Mouse (Mus musculus) gastrocnemius, adult 2 months (tissue): ENCODE measurements around the gene Scaf4. TPM values are rescaled to one million over a fixed set of nuclear protein-coding genes. Genes with fewer than 3 reads are reported as not detected.
"Not testable (repeated sequence)": the region's sequence is repeated elsewhere in the genome, so short reads cannot be mapped to it uniquely, and the experiment has no call there.

Experiments
- DNase-seq: peaks from one replicate; pipeline ENCODE4 v3.0.0; 2022
- H3K27ac ChIP-seq: fragments of 200-600 bp; 2 replicates; pipeline ENCODE4 v1.8.1; 2022; ENCODE audit warnings: mild to moderate bottlenecking
- H3K4me3 ChIP-seq: fragments of 200-600 bp; 2 replicates; pipeline ENCODE4 v1.8.1; 2022; ENCODE audit warnings: mild to moderate bottlenecking, moderate library complexity
- CTCF ChIP-seq: fragments of 200-600 bp; IDR thresholded peaks from 2 replicates; pipeline ENCODE4 v1.8.1; 2022; ENCODE audit warnings: antibody characterized with exemption, mild to moderate bottlenecking, moderate library complexity
- intact Hi-C: fragments of 180-260 bp; cut with DNase I; formaldehyde crosslinking; loops from one replicate; pipeline ENCODE4 v1.15.1; 2025
- total RNA-seq, 2 experiments: library from RNA; stranded (reverse); gene quantifications; 2 replicates each; pipeline ENCODE4 v1.2.3; 2021

Scaf4 gene
- total RNA-seq, 2 experiments from 2014 or later = 19.4 to 20.3 TPM

DNA sequence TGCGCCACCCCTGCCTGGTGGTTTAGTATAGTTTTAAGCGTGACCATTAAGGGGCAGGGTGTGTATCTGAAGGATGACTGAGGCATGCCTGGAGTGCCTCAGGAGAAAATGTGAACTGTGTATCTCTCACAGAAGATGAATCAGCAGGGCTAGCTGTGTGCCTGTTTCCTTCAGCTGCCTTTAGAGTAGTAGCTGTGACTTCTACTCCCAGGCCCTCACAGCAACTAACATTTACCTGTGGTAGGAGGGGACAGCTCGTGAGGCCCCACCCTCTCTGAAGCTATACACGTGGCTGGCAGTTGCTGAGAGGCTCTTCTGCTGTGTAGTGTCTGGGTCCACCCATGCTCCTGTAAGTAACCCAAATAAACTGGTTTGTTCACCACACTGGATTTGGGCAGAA, 66.4 kb downstream of the Scaf4 start:
- intact Hi-C loops = no loop called here
- Histone ChIP-seq H3K27ac (no peak overlapping the region), H3K4me3 (no peak overlapping the region)
- no peak for DNase-seq
- TF ChIP-seq CTCF = no peak

DNA sequence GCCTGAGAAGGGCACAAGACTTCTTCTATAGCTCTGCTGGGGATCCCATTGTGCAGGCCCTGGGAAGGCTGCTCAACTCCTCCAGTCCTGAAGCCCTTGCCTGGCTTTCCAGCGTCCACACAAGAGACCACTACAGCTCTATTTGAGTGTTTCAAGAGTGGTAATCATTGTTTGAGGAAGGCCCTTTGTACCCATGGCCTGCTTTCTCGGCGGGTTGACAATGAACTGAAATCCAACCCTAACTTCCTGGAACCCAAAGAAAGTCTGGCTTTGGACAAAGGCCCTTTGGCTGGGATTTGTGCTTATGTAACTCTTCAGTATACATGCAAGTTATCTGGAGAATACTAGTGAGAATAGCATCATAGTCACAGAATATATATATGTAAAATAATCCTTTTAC, 66.9 kb downstream of the Scaf4 start:
- DNase-seq = no peak
- intact Hi-C loops = no loop called here
- no peak overlapping the region for H3K27ac ChIP-seq
- no peak for TF ChIP-seq CTCF
- no peak overlapping the region for H3K4me3 ChIP-seq

DNA sequence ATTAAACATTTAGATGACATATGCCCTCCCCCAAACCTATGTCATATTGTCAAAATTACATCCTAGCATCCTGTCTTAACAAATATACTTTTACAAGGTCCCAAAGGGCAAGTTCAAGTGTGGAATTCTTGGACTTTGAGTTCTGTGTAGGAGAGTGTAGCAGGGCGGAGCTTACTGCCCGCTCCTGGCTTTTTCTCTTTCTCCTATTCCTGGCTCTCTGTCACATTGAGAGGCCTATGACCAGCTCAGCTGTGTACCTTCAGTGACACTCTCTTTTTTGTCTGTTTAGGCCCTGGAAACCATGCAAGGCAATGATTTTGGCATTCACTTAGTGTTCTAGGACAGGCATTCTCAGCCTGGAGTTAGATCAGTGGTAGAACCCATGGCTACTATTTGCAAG, 67.9 kb downstream of the Scaf4 start:
- Histone ChIP-seq H3K4me3 (no peak overlapping the region), H3K27ac (no peak overlapping the region)
- TF ChIP-seq CTCF = no peak
- intact Hi-C loops = no loop called here
- DNase-seq = no peak

DNA sequence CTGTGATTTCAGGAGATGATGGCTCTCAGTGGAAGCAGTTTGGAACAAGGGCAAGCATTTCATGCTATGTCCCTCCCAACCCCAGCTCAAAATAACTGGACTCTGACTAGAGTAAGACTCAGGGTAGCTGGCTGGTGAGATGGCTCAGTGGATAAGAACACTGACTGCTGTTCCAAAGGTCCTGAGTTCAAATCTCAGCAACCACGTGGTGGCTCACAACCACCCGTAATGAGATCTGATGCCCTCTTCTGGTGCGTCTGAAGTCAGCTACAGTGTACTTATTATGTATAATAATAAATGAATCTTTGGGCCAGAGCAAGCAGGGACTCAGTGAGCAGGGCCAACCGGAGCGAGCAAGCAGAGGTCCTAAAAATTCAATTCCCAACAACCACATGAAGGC, 68.4 kb downstream of the Scaf4 start:
- intact Hi-C loops, H3K27ac ChIP-seq, DNase-seq, H3K4me3 ChIP-seq: not testable (repeated sequence)

DNA sequence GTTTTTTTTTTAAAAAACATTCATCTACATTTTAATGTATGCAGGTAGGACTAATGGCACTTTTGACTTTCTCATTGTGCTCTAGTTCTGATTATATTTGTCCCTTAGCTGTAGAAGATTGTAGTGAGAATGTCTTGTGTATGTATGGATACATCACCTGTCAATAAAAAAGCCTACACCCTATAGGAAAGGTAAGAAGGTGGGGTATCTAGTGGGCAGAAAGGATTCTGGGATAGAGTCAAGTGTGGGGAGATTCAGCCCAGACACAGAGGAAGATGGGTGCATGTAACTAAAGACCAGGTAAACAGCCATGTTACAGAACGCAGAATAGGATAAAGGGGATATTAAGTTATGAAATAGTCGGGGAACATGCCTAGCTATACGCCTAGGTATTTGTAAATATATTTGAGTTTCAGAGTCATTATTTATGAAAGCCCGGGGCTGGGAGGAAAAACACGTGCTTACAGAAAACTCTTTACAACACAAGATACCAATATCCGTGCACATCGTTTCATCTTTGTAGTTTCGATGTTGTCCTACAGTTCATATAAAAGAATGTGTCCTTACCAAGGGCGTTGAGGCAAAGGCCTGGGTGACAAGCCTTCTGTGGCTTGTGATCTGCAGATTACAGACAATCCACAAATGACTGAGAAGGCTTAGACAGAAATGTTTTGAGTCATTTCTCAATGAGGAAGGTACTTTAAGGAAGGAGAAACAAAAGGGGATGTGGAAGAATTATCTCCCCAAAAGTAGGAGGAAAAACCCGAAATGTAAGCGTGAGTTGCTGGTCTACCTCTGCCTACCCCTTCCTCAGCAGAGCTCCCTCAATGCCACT, 69.4 kb downstream of the Scaf4 start:
- DNase-seq = no peak
- Histone ChIP-seq H3K27ac (no peak overlapping the region), H3K4me3 (no peak overlapping the region)
- intact Hi-C loops = no loop called here
- no peak for TF ChIP-seq CTCF

DNA sequence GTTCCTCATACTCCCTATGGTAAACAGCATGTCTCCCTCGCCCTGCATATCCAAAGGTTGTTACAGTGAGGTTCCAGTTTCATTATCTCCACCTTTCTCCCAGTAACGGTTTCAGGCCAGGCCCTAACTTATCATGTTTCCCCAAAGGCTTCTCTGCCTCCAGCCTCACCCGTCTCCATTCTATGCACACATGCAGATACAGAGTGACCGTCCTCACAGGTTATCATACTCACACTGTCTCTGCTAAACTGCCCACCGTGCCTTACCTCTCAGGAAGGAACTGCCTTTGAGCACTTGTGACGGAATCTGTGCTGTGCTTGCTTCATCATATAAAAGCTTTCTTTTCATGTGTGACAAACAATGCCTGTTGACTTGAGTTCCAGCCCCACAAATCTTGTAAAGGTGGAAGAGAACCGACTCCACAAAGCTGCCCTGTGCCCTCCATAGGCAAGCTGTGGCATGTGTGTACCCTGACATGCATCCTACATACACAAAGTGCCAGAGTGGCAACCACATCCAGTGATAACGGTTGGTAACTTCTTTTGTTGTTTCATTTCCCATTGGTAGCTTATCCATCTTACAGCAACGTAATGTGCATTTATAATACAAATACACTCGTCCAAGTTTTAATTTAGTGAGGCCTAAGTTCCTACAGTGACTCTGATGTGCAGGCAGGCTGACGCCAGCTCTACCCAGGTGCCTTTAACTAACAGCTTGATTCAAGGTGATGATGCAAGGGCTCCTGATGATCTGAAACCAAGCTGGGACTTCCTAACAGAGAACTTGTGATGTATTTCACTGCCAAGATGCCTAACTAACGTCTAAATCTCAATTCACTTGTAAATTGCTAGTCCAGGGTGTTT, 70.6 kb downstream of the Scaf4 start:
- Histone ChIP-seq H3K4me3 (no peak overlapping the region), H3K27ac (no peak overlapping the region)
- TF ChIP-seq CTCF = no peak
- intact Hi-C loops = no loop called here
- DNase-seq = no peak

DNA sequence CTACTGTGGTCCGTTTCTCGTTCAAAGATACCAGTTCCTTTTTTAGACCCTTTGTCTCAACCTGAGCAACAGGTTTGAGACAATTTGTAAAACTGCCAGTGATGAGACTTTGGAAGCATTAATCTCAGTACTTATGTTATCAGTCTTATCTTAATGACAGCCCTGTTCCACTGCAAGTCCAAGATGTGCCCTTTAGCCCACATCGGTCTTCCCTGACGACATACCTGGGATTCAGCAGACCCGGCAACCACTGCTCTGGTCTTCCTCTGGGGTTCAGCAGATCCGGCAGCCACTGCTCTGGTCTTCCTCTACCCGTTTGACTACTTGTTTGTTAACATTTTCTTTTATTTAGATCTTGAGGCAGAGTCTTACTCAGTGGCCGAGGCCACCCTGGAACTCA, 72.5 kb downstream of the Scaf4 start:
- no peak for TF ChIP-seq CTCF
- intact Hi-C loops = no loop called here
- H3K27ac ChIP-seq = no peak overlapping the region

DNA sequence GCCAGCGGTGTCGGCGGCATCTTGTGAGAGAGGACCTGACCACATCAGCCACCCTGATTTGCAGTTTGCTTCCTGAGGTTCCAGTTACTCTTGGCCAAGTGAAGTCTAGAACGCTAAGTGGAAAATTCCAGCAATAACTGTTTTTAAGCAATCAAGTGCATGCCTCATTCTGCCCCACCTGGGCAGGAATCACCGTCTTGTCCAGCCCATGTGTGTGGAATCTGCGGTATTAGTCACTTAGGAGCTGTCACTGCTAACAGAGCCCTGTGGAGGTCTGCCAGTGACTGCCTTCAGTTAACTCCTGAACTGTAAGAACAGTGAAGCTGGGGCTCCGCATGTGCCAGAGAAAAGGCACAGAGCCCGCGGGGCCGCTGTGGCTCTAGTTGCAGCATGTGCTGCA, 73.6 kb downstream of the Scaf4 start:
- H3K4me3 ChIP-seq = no peak overlapping the region
- DNase-seq = no peak
- intact Hi-C loops = no loop called here
- H3K27ac ChIP-seq = no peak overlapping the region
- no peak for TF ChIP-seq CTCF

More for the DNA sequence above, 72.5 kb downstream of the Scaf4 start:
- DNase-seq = no peak
- no peak overlapping the region for H3K4me3 ChIP-seq

DNA sequence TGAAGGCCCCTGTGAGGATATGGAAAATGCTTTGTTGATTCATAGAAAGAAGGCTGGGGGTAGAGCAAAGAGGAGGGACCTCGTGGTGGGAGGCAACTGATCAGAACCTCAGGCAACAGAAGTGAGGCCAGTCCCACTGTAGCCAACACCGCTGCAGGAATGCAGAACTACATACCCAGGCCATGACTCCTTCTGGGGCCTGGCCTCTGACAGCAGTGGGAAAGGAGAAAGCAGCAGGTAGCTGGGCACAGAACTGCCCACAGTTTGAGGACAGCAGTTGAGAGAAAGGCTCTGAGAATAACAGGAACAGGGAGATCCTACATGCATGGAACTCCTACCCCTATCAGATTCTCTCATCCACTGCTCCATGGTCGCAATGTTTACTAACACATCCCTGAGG, 75.3 kb downstream of the Scaf4 start:
- TF ChIP-seq CTCF = no peak
- H3K4me3 ChIP-seq = no peak overlapping the region
- no peak overlapping the region for H3K27ac ChIP-seq
- intact Hi-C loops = no loop called here
- no peak for DNase-seq

DNA sequence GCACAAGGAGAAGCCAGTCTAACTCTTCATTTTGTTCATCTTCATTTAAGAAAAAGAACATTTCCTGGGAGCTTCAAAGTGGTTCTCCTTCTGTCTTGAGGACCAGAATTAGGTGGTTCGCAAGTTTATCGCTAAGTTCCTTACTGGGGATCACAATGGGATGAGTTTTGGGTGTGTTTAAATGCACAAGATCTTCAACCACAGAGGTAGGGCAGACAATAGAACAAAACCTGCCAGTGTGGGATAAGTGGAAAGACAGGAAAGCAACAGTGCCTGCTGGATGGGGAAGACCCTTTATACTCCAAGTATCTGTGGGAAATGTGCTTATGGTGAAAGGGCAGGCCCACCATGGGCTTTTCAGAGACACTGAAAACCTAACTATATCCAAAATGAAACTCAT, 79.4 kb downstream of the Scaf4 start:
- Histone ChIP-seq H3K27ac (no peak overlapping the region), H3K4me3 (no peak overlapping the region)
- no peak for DNase-seq
- no peak for TF ChIP-seq CTCF
- intact Hi-C loops = no loop called here

DNA sequence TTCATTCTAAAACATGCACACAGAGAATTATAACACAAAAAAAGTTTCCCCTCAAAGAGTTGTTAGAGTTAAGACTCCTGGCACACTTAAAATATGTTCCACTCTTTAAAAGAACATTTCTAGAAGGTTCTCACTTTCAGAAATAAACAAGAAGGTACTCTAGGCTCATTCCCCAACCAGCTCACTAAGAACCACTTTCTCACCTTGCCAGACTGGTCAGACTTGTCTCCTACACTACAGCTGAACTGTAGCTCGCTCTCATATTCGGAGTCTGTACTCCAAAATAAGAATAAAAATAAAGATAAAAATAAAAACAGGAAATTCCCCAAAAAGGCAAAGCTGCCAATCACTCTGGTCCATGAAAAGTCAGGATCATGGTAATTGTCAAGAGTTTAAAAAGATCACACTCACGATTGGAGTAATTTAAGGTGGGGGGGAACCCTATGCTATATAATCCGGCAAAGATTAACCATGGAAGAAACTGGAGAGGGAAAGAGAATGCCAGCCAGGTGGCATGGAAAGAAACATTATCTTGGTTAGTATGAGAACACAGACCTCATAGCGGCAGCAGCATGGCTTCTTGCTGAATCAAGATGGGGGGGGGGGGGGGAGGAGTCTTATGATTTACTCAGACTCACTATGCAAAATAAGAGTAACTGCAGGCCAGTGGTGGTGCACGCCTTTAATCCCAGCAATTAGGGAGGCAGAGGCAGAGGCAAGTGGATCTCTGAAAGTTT, 80.9 kb downstream of the Scaf4 start:
- no peak overlapping the region for H3K27ac ChIP-seq
- no peak overlapping the region for H3K4me3 ChIP-seq
- DNase-seq = no peak
- intact Hi-C loops = no loop called here
- no peak for TF ChIP-seq CTCF

DNA sequence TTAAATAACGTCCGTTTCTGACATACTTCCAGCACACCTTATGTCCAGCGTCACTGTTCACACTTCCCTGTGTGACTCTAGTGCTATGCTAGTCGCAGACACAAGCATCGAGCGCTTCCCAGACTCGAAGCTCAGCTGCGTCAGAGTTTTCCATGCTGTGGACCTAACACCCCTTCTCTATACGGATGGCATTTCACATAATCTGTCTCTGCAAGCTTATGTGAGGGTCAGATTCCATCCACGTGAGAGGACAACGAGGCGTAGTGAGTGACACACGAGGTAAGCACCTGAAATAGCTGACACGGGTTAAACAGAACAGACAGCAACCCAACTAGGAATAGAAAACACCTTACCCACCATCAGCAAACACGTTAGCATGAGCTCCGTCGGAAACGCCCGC, 82.2 kb downstream of the Scaf4 start:
- DNase-seq = no peak
- intact Hi-C loops = no loop called here
- Histone ChIP-seq H3K27ac (no peak overlapping the region), H3K4me3 (no peak overlapping the region)
- TF ChIP-seq CTCF = no peak

DNA sequence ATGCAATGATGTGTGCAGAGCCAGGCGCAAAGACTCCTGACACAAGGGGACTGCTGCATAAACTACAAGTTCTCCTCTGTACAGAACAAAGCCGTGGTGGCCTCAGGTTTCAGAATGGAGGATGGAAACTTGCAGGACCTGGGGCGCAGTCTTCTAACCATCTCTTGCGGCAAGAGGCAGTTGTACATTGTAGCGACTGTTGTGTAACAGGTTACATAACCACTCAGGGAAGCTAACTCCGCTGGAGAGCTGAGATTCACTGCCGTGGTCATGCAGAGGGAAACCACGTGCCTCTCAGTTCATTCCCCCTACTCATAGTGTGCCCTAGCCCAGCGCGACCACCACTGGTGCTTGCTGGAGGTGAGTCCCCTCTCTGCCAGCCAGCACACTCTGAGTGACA, 85.1 kb downstream of the Scaf4 start:
- Histone ChIP-seq H3K27ac (no peak overlapping the region), H3K4me3 (no peak overlapping the region)
- intact Hi-C loops = no loop called here
- no peak for TF ChIP-seq CTCF
- DNase-seq = no peak
